Mouse (Mus musculus) midbrain, postnatal 0 days (tissue): ENCODE measurements around the gene Appl2. TPM values are rescaled to one million over a fixed set of nuclear protein-coding genes. Genes with fewer than 3 reads are reported as not detected.

Experiments used
- ATAC-seq: fragments of 200-750 bp; cut with Nextera tagmentation; 2 replicates; pipeline ENCODE4 v1.8.0; 2017; ENCODE audit warnings: moderate number of reproducible peaks, mild to moderate bottlenecking, moderate TSS enrichment, moderate library complexity; ENCODE audit not compliant: low FRiP score
- DNase-seq: peaks from one replicate; pipeline ENCODE4 v3.0.0-alpha.2; 2015; ENCODE audit warnings: low spot score
- H3K27ac ChIP-seq: fragments of 300-500 bp; sonication (generic); 2 replicates; pipeline ENCODE4 v1.5.1; 2014; ENCODE audit warnings: low read depth, mild to moderate bottlenecking, low read length, mixed read lengths
- H3K27me3 ChIP-seq: fragments of 300-500 bp; sonication (generic); 2 replicates; pipeline ENCODE4 v1.6.1; 2014; ENCODE audit warnings: low read length, control low read depth, mixed read lengths; ENCODE audit not compliant: insufficient read depth
- H3K36me3 ChIP-seq: fragments of 300-500 bp; sonication (generic); 2 replicates; pipeline ENCODE4 v1.6.1; 2014; ENCODE audit warnings: low read length, control low read depth, mixed read lengths; ENCODE audit not compliant: insufficient read depth
- H3K4me1 ChIP-seq: fragments of 300-500 bp; sonication (generic); 2 replicates; pipeline ENCODE4 v1.6.1; 2014; ENCODE audit warnings: mild to moderate bottlenecking, control low read depth, antibody characterized with exemption, low read length, mixed read lengths; ENCODE audit not compliant: insufficient read depth
- H3K4me2 ChIP-seq: fragments of 300-500 bp; sonication (generic); 2 replicates; pipeline ENCODE4 v1.6.1; 2014; ENCODE audit warnings: low read depth, mild to moderate bottlenecking, low read length, mixed read lengths; ENCODE audit not compliant: poor library complexity, severe bottlenecking
- H3K4me3 ChIP-seq: fragments of 300-500 bp; sonication (generic); 2 replicates; pipeline ENCODE4 v1.5.1; 2014; ENCODE audit warnings: low read depth, mild to moderate bottlenecking, low read length, moderate library complexity
- H3K9ac ChIP-seq: fragments of 300-500 bp; sonication (generic); replicated peaks from 2 replicates; pipeline ENCODE4 v1.6.1; 2014; ENCODE audit warnings: mild to moderate bottlenecking, low read length, moderate library complexity, mixed read lengths; ENCODE audit not compliant: poor library complexity, severe bottlenecking
- H3K9me3 ChIP-seq: fragments of 300-500 bp; sonication (generic); 2 replicates; pipeline ENCODE4 v1.6.1; 2016; ENCODE audit warnings: low read length, control low read depth
- CTCF ChIP-seq: IDR thresholded peaks from 2 replicates; pipeline ENCODE4 v1.5.1; 2016; ENCODE audit warnings: antibody characterized with exemption, mild to moderate bottlenecking
- WGBS: fragments of 180-500 bp; shearing (Covaris S2); extraction: QIAGEN DNeasy Blood & Tissue Kit; methylation state at CpG from one replicate; pipeline ENCODE4 v1.1.7; 2014; 5-methylcytosine and 5-hydroxymethylcytosine counted together
- polyA plus RNA-seq: library from polyadenylated mRNA; unstranded; fragments of >200 nt; fragmentation: Nextera tagmentation; extraction: Ambion mirVana; gene quantifications from 2 replicates; pipeline ENCODE4 v1.2.1, GENCODE M21; 2015
- total RNA-seq: library from RNA; depleted of rRNA; stranded (reverse); fragments of >200 nt; gene quantifications from 2 replicates; pipeline ENCODE4 v1.2.3, GENCODE M21; 2014

Gene Appl2
- total and polyA plus RNA-seq, 2 experiments from 2014 or later, result 40.7 to 54.5 TPM

- no peak overlapping the region for H3K4me3 ChIP-seq
- no peaks in the 10 kb centered on the region for H3K27me3 ChIP-seq
- no peak for DNase-seq
- no peak for ATAC-seq
- no peak overlapping the region for H3K9ac ChIP-seq
- no peaks in the 10 kb centered on the region for H3K4me1 ChIP-seq
- H3K4me2 ChIP-seq, result no peak overlapping the region
- 93% methylated on average over 3 of the region's 3 CpGs for WGBS
- no peak overlapping the region for H3K27ac ChIP-seq
- TF ChIP-seq CTCF, result no peak
- H3K36me3 ChIP-seq, result peaks cover 30% of the 10 kb centered on the region
- H3K9me3 ChIP-seq, result no peaks in the 10 kb centered on the region
These were observed 41.4 kb downstream of the Appl2 start for GRCm38 (mm10) chr10:83607111-83607510.

GRCm38 (mm10) chr10:83605637-83606183, 42.8 kb downstream of the Appl2 start:
- Histone ChIP-seq H3K27ac (no peak overlapping the region), H3K4me2 (no peak overlapping the region), H3K4me1 (no peaks in the 10 kb centered on the region), H3K4me3 (no peak overlapping the region), H3K9ac (no peak overlapping the region), H3K36me3 (peaks cover 26% of the 10 kb centered on the region), H3K9me3 (no peaks in the 10 kb centered on the region), H3K27me3 (no peaks in the 10 kb centered on the region)
- no peak for ATAC-seq
- TF ChIP-seq CTCF, result no peak
- DNase-seq, result peak; percentile 12
- 75% methylated on average over 8 of the region's 8 CpGs for WGBS

DNA sequence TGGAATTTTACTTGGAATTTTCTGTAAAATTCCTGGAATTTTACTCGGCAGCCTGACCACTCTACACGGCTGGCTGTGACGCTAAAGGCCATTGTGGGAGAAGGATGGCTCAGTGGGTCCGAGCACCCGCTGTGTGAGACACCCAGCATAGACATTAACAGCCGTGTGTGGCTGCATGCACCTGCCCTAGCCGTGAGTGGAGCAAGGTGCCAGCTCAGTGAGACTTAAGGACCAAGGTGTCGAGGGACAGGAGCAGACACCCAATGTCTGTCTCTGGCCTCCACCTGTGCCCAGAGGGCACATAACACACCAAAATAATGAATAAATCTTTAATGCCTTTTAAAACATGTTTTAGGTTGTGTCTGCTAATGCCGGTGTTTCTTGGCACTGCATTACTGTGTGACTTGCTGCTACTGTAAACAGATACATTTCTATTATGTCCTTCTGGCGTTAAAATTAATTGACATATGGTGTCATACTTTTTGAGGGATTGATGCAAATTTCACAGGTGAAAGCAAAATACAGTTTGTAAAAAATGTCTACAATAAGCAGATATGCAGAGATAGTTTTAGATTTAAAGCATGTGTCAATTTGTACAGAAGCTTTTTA, 44.5 kb downstream of the Appl2 start:
- Histone ChIP-seq H3K9ac (no peak overlapping the region), H3K4me3 (no peak overlapping the region), H3K27ac (no peak overlapping the region), H3K36me3 (peaks cover 24% of the 10 kb centered on the region), H3K27me3 (no peaks in the 10 kb centered on the region), H3K4me1 (no peaks in the 10 kb centered on the region), H3K9me3 (no peaks in the 10 kb centered on the region), H3K4me2 (no peak overlapping the region)
- no peak for TF ChIP-seq CTCF
- DNase-seq (no peak), ATAC-seq (no peak)
- WGBS, result 92% methylated on average over 10 of the region's 10 CpGs

- no peak overlapping the region for H3K9ac ChIP-seq
- no peak for TF ChIP-seq CTCF
- ATAC-seq (no peak), DNase-seq (no peak)
- H3K4me1 ChIP-seq, result no peaks in the 10 kb centered on the region
- no peak overlapping the region for H3K4me2 ChIP-seq
- H3K36me3 ChIP-seq, result peaks cover 14% of the 10 kb centered on the region
- H3K27me3 ChIP-seq, result no peaks in the 10 kb centered on the region
- WGBS, result 89% methylated on average over 11 of the region's 11 CpGs
- no peak overlapping the region; the same call in 1 of the 2 replicates for H3K27ac ChIP-seq
- H3K9me3 ChIP-seq, result no peaks in the 10 kb centered on the region
- H3K4me3 ChIP-seq, result no peak overlapping the region
These were observed 47.9 kb downstream of the Appl2 start for GRCm38 (mm10) chr10:83600650-83601049.

DNA sequence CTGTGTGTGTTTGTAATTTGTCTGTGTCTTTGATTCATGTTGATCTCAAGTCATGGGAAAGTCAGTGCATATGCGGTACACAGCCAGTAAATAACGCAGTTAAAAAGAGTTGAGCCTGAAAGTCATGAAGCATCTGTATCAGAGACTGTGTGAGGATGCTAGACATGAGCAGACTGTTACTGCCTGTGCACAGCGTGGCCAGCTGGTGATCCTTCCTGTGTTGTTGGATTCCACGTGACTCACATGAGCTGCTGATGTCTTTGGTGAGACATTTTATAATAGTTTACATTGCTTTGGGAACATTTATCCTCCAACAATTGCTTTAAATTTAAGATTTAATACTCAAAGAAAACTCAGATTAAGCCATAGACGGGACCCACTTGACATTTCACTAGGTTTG, 54.0 kb downstream of the Appl2 start:
- ATAC-seq (no peak), DNase-seq (no peak)
- H3K9me3 ChIP-seq, result no peaks in the 10 kb centered on the region
- TF ChIP-seq CTCF, result no peak
- H3K36me3 ChIP-seq, result peaks cover 36% of the 10 kb centered on the region
- H3K4me2 ChIP-seq, result no peak overlapping the region
- H3K4me3 ChIP-seq, result no peak overlapping the region
- H3K9ac ChIP-seq, result no peak overlapping the region
- no peaks in the 10 kb centered on the region for H3K27me3 ChIP-seq
- no peaks in the 10 kb centered on the region for H3K4me1 ChIP-seq
- no peak overlapping the region for H3K27ac ChIP-seq
- WGBS, result 91% methylated on average over 5 of the region's 5 CpGs

DNA sequence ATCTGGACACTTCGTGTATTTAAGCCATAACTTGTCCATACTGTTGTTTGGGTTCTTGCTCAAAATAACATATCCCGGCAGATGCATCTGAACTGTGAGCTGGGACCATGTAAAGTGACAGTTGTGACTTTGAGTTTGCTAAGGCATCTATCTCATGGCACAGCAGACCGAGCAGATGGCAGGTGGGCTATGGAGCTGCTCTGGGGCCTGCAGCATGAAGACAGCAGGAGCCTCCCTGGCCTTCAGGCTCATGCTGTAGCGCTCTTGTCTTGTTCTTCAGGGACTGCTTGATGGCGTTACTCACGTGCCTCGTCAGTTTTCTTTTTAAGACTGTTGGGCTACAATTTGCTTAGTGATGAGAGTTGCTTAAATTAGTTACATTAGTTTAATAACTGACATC, 55.9 kb downstream of the Appl2 start:
- Histone ChIP-seq H3K36me3 (peaks cover 38% of the 10 kb centered on the region), H3K9me3 (no peaks in the 10 kb centered on the region), H3K27ac (no peak overlapping the region), H3K4me3 (no peak overlapping the region), H3K4me2 (no peak overlapping the region), H3K9ac (no peak overlapping the region), H3K4me1 (no peaks in the 10 kb centered on the region), H3K27me3 (no peaks in the 10 kb centered on the region)
- TF ChIP-seq CTCF, result no peak
- WGBS, result 91% methylated on average over 7 of the region's 7 CpGs
- DNase-seq (no peak), ATAC-seq (no peak)
